Comparison of ENCODE assay signal across 11 mouse cellular contexts in the genomic region with DNA sequence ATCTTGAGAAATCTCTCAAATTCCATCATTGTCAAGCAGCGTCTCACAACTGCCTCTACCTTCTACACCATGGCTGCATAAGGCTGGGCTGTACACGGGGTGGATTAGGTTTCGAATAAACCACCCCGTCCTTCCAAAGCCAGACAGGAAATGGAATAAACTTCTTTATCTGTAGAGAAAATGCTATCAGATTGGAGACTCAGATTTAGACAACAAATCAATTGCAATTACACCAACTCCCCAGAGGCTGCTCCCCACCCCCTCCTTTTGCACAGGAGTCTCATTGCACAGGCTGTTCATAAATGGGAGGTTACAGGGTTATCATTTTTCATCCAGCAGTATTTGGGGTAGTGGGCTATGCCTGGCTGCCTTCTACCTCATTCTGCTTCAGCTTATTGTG. TPM values are rescaled to one million over a fixed set of nuclear protein-coding genes. Genes with fewer than 3 reads are reported as not detected.
A peak's percentile ranks its signal among the peaks of the same experiment; 100 is the strongest.
DNase-seq lines count a peak whose midpoint lies in the region; ATAC-seq and TF ChIP-seq lines count a peak whose summit lies in the region.
"Had no signal": no experiment of that assay in that cellular context is flagged by ENCODE, and none has a peak within 500 bp of the region (broad histone marks: within the 10 kb centered on the region; RNA-seq: fewer than 3 reads in every experiment).

No protein-coding gene starts in this region.

- no peak for TF ChIP-seq POLR2A in embryonic fibroblast, embryonic 13.5 days (IDR thresholded peaks at IDR 0.05; ENCODE audit: low read depth, low read length)

- H3K9me3 ChIP-seq in limb, embryonic 11.5 days (ENCODE audit: control insufficient read depth, low read length), result no peaks in the 10 kb centered on the region
- H3K9me3 ChIP-seq in neural tube, embryonic 14.5 days (ENCODE audit: control insufficient read depth, low read length), result no peaks in the 10 kb centered on the region

- intact Hi-C loops in left cerebral cortex, adult 2 months (cut with DNase I), result loop anchor here (5.0 kb wide), 1 partner anchor 34 kb away; no protein-coding TSS in a partner anchor
- intact Hi-C loops in left cerebral cortex, postnatal 14 days (cut with DNase I), result no loop called here

- no peak for TF ChIP-seq CTCF in left cerebral cortex, adult 2 months (IDR thresholded peaks at IDR 0.05)
- TF ChIP-seq CTCF in embryonic fibroblast, embryonic 13.5 days (IDR thresholded peaks at IDR 0.05; ENCODE audit: borderline replicate concordance, insufficient read depth, low read length), result no peak

- no peak overlapping the region; the same call in 1 of the 2 replicates for H3K27ac ChIP-seq in left cerebral cortex, adult 2 months
- H3K27ac ChIP-seq in embryonic fibroblast, embryonic 13.5 days (ENCODE audit: insufficient read depth, low read length), result no peak overlapping the region
- no peak overlapping the region for H3K27ac ChIP-seq in limb, embryonic 11.5 days (replicated peaks; ENCODE audit: low read depth, low read length)
- no peak overlapping the region for H3K27ac ChIP-seq in neural tube, embryonic 14.5 days (ENCODE audit: low read depth, low read length)

- no peaks in the 10 kb centered on the region for H3K4me1 ChIP-seq in embryonic fibroblast, embryonic 13.5 days (ENCODE audit: control insufficient read depth, insufficient read depth, low read length)
- peaks cover 13% of the 10 kb centered on the region for H3K4me1 ChIP-seq in limb, embryonic 11.5 days (ENCODE audit: control insufficient read depth, insufficient read depth, low read length)
- peaks cover 4% of the 10 kb centered on the region; the same call in 1 of the 2 replicates for H3K4me1 ChIP-seq in neural tube, embryonic 14.5 days (ENCODE audit: control insufficient read depth, insufficient read depth, low read length)

- H3K27me3 ChIP-seq in limb, embryonic 11.5 days (ENCODE audit: control insufficient read depth, insufficient read depth, low read length), result no peaks in the 10 kb centered on the region
- no peaks in the 10 kb centered on the region for H3K27me3 ChIP-seq in neural tube, embryonic 14.5 days (ENCODE audit: control insufficient read depth, insufficient read depth, low read length)

- 66% methylated on average over 4 of the region's 4 CpGs for WGBS in limb, embryonic 11.5 days
- WGBS in neural tube, embryonic 14.5 days, result 65% methylated on average over 4 of the region's 4 CpGs

- peak overlapping the region; percentile 52 for H3K4me2 ChIP-seq in limb, embryonic 11.5 days (ENCODE audit: low read depth, severe bottlenecking)
- peak overlapping the region; percentile 49 for H3K4me2 ChIP-seq in neural tube, embryonic 14.5 days (ENCODE audit: low read depth, low read length)

- H3K36me3 ChIP-seq in limb, embryonic 11.5 days (ENCODE audit: control insufficient read depth, insufficient read depth, low read length), result no peaks in the 10 kb centered on the region
- no peaks in the 10 kb centered on the region for H3K36me3 ChIP-seq in neural tube, embryonic 14.5 days (ENCODE audit: control insufficient read depth, insufficient read depth, low read length)

- DNase-seq in left cerebral cortex, adult 2 months (ENCODE audit: extremely low spot score in 1 of 2, low spot score in 2 of 2), result no peak
- DNase-seq in left cerebral cortex, postnatal 14 days (ENCODE audit: low spot score in 2 of 2), result no peak
- no peak for DNase-seq in limb, embryonic 11.5 days (ENCODE audit: low spot score)
- no peak for DNase-seq in urinary bladder, postnatal 10 days (ENCODE audit: low spot score)
- DNase-seq in adipocyte (ENCODE audit: low spot score), result no peak
- DNase-seq in gastrocnemius, postnatal 10 days, result no peak
- DNase-seq: cerebellum, adult 8-10 months; thymus, adult 2 months had no signal

- peak overlapping the region; percentile 58 for H3K4me3 ChIP-seq in left cerebral cortex, adult 2 months
- peak overlapping the region; percentile 58; the same call in 1 of the 2 replicates for H3K4me3 ChIP-seq in embryonic fibroblast, embryonic 13.5 days (ENCODE audit: insufficient read depth, low read length)
- peak overlapping the region; percentile 60 for H3K4me3 ChIP-seq in limb, embryonic 11.5 days (ENCODE audit: low read depth, low read length)
- H3K4me3 ChIP-seq in neural tube, embryonic 14.5 days (ENCODE audit: low read depth, low read length), result peak overlapping the region; percentile 50

- ATAC-seq in limb, embryonic 11.5 days (ENCODE audit: insufficient number of reproducible peaks, low FRiP score, low TSS enrichment, low read depth), result no peak
- ATAC-seq in neural tube, embryonic 14.5 days (ENCODE audit: low read depth), result no peak
- ATAC-seq: Patski had no signal

- H3K9ac ChIP-seq in limb, embryonic 11.5 days (ENCODE audit: low read length), result no peak overlapping the region
- no peak overlapping the region for H3K9ac ChIP-seq in neural tube, embryonic 14.5 days (replicated peaks; ENCODE audit: low read depth, low read length)

RNA-seq across cellular contexts. Expression of a gene that starts 3.7 kb away (rescaled TPM):
- 10 to 100 TPM; 56.9 to 59.2 TPM for total RNA-seq in left cerebral cortex, adult 2 months (2021)
- 10 to 100 TPM; 72.5 to 75.0 TPM for total RNA-seq in left cerebral cortex, postnatal 14 days (2021)
- 18.8 and 29.6 TPM in 2 replicates for polyA plus RNA-seq in embryonic fibroblast, embryonic 13.5 days (2011; ENCODE audit: insufficient read length, low read depth, missing spikeins)
- polyA plus RNA-seq in limb, embryonic 11.5 days (2014; fragmentation: Nextera tagmentation; extraction: Ambion mirVana), result 89.0 and 99.0 TPM in 2 replicates
- polyA plus RNA-seq in neural tube, embryonic 14.5 days (2014; fragmentation: Nextera tagmentation; extraction: Ambion mirVana), result 79.6 and 82.8 TPM in 2 replicates
- total RNA-seq in gastrocnemius, postnatal 10 days (2021), result 10 to 100 TPM; 10.7 to 13.5 TPM

Comparison
In these comparisons a context has a peak if more than half of its experiments do, and no peak if none do; other contexts are left out.
1. RNA of a gene that starts 3.7 kb away (total RNA-seq): 72.5 to 75.0 TPM in left cerebral cortex, postnatal 14 days and 56.9 to 59.2 TPM in left cerebral cortex, adult 2 months; 10.7 to 13.5 TPM in gastrocnemius, postnatal 10 days; every median in the first group is over 4 times any median in the second.
2. Peak in every context shown above with its lines, with median percentiles within 50 percentile points of each other: H3K4me3 ChIP-seq.